Mouse (Mus musculus) fibroblast of lung, adult 2 months (primary cell): ENCODE data around the gene App.

Experiments
- DNase-seq: peaks from one replicate; pipeline ENCODE4 v3.0.0-alpha.2; 2011; ENCODE audit warnings: low read depth

App gene

GRCm38 (mm10) chr16:85118916-85119315 is 54.6 kb downstream of the App start:
- DNase-seq = no peak

GRCm38 (mm10) chr16:85117541-85117940 is 56.0 kb downstream of the App start:
- no peak for DNase-seq

GRCm38 (mm10) chr16:85115837-85116236 is 57.7 kb downstream of the App start:
- DNase-seq = peak; percentile 48

GRCm38 (mm10) chr16:85114742-85115141 is 58.8 kb downstream of the App start:
- DNase-seq = peak; percentile 33

GRCm38 (mm10) chr16:85113941-85114340 is 59.6 kb downstream of the App start:
- no peak for DNase-seq

DNA sequence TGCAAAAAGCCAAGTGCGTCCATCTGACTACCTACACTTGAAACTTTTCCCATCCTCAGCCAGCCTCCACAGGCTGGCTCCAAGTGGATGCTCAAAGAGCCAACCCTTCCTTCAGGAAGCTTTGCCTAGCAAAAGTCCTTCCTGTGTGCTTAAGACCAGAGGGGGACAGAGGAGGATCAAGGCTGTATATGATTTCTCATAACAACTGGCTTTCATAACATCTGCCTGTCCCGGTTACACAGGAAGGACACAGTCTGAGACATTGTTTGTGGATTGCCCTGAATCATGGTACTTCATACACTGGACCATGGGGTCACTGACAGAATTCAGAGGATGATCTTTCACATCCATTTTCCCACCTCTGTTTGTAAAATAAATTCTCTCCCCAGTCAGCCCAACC is 61.3 kb downstream of the App start:
- DNase-seq = no peak

GRCm38 (mm10) chr16:85110428-85110827 is 63.1 kb downstream of the App start:
- peak; percentile 24 for DNase-seq

GRCm38 (mm10) chr16:85108486-85108885 is 65.1 kb downstream of the App start:
- DNase-seq = no peak

GRCm38 (mm10) chr16:85106644-85107323 is 66.8 kb downstream of the App start:
- no peak for DNase-seq

DNA sequence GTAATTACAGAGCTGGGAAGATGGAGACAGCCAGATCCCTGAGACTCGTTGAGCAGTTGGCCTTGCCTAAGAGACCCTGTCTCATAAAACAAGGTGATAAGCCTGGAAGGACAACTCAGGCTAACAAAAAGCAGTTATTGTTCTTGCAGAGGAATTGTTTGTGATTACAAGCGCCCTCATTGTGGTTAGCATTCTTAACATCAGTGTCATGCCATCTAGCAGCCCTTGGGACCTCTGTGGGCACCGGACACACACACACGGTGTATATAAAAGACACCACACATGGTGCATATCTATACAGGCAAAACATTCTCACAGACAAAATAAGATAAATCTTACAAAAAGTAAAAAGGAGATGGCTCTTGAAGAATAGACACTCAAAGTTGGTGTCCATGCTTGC is 68.0 kb downstream of the App start:
- DNase-seq = no peak

- no peak for DNase-seq
Observed at GRCm38 (mm10) chr16:85103116-85103787, 70.3 kb downstream of the App start.

DNA sequence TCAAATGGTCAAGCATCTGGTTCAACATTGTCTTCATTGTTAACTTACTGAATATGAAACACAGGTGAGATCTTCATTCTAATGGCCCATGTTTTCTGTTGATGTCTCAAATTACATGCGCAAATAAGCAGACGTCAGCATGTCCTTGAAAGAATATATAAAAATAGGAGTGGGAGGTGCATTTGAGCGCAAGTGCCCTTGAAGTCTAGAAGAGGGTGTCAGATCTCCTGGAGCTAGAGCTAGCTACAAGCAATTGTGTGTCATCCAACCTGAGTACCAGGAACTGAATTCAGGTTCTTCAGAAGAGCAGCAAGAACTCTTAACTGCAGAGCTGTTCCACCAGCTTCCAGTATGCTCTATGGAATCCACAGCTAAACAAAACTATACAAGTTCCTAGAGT is 72.0 kb downstream of the App start:
- no peak for DNase-seq

- DNase-seq = no peak
Observed at GRCm38 (mm10) chr16:85100806-85101205, 72.8 kb downstream of the App start.

DNA sequence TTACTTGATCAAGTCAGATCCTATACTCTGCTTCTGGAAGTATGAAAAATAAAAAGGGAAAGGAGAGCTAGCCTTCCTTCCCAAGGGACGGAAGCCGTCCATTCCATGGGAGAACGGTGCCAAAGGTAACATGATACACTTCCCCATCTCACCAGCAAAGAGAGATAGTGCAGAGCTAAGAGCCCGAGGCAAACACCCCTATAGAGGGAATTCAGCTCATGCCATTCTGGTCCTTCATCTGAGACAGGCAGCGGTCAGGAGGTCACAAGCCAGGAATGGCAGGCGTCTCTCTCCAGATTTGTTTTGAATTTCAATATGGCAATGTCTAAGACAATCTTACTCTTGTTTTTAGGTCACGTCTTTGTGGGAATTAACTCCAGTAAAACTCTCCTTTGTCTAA is 74.1 kb downstream of the App start:
- no peak for DNase-seq

DNA sequence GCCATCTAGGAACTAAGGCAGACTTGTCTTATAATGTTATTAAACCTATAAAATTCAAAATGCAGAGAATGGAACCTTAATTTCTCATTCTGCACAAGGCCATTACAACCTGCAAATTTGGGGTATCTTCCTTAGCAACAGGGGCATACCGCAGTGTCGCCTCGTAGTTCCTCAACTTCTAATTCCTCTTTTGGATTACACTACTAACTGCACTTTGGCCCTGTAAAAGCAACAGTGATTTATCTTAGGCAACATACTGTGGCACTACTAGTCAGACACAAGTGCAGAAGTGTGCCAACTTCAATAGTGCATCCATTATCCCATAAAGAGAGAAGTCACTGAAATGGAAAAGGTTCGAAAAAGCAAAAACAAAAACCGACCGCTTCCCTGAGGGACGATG is 74.5 kb downstream of the App start:
- DNase-seq = no peak

DNA sequence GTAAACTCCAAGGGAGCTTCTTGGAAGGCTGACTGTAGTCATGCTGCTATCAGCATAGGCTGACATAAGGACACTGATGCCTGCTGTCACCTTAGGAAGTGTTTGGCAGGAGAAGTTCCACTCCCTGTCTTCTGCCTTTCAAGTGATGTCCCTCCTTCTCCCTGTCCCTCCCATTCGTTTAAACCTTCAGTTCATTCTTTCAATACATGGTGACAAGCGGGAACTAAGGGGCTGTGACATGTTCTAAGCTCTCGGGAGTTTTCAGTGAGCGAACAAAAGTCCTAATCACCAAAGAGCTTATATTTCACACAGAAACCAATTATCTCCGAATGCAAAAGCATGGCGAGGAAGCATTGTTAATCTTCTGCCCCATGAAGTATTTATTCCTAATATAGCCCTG is 77.2 kb downstream of the App start:
- no peak for DNase-seq

- no peak for DNase-seq
Observed at GRCm38 (mm10) chr16:85095923-85096322, 77.6 kb downstream of the App start.

DNA sequence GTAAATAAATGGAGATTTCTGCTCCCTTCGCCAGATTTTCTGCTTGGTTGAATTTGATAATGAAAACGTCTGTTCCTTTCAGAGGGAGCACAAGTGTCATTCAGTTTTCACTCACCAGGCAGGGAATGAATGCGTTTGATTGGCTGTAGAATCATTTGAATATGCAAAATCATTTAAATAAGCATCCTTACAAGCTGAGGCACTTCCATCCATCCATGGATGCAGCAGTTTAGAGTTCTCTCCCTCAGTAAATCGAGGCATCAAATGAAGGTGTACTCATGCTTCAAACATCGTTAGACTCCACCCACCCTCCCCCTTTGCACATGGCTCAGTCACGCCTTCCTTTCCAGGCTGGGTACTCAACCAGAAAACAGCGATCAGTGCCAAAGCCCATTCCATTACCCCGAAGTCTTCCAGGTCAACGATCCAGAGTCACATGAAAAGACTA is 80.9 kb downstream of the App start:
- no peak for DNase-seq

- no peak for DNase-seq
Observed at GRCm38 (mm10) chr16:85092183-85092582, 81.4 kb downstream of the App start.

DNA sequence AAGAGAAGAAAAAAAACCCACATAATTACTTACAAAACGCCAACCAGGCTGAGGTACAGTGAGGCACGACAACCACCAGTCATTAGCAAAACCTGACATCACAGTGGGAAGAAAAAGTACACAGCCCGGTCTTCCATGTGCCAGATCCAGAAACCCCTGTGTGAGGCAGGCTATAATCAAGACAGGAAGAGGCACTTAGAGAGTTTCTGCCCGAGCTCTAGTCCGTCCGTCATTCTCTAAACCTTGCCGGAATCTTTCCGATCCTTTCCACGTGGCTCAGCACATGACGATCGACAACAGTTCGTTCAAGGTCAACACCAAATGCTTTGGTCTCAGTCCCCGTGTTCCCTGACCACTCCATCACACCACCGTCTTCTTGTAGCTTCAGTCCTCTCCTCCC is 82.6 kb downstream of the App start:
- DNase-seq = no peak

DNA sequence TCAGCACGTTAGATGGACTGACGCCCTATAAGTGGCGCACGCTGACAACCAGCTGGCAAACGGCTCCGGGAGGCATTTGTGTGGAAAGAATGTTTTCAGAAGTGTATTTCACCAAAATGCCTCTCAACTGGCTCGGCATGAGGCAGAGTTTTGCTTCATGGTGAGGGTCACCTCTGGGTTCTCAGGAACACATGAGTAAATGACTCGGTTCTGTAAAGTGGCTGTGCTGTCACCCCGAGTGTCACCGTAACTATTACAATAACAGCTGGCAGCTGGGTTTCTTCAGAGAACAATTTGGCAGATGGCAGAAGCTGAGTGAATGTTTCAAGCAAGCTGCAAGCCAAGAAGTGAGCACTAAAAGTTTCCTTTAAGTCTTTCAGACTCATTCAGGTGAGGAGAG is 85.4 kb downstream of the App start:
- no peak for DNase-seq

GRCm38 (mm10) chr16:85086303-85086702 is 87.3 kb downstream of the App start:
- DNase-seq = no peak

DNA sequence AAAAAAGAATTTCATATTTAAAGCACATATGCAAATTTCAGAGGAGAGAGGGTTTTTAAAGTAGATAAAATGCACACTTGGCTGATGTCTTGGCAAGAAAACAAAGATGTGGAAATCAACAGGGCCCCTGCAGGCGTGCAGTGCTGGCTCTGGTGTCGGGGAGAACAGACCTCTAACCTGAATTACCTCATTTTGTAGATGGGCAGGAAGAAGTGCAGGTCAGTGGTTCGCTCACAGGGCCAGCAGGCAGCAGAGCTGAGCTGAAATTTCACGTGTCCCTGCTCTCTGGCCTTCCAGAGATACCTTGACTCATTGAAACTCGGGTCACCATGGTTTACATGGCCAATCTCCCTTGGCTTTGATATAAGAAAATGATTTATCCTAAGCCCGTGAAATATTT is 87.7 kb downstream of the App start:
- no peak for DNase-seq

DNA sequence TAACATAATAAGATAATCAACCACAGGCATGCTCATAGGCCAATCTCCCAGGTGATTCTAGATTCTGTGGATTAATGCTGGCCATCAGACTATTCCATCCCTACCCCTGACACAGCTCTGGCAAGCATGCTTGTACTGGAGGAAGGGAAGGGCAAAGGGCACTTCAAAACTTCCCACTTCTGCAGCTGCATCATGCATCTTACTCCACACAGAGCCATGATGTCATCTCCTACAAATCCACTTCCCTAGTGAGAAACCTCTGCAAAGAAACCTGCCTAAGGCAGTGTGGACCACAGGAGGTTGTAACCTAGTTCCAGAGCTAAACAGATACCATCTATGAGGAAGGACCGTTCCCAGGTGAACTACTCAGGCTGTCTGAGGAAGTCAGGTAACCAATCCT is 89.4 kb downstream of the App start:
- no peak for DNase-seq
